Mouse (Mus musculus): ENCODE data around the gene Tmc6. TPM values are rescaled to one million over a fixed set of nuclear protein-coding genes. Genes with fewer than 3 reads are reported as not detected.

Gene Tmc6
- 284 TPM for total RNA-seq (2023)

DNA sequence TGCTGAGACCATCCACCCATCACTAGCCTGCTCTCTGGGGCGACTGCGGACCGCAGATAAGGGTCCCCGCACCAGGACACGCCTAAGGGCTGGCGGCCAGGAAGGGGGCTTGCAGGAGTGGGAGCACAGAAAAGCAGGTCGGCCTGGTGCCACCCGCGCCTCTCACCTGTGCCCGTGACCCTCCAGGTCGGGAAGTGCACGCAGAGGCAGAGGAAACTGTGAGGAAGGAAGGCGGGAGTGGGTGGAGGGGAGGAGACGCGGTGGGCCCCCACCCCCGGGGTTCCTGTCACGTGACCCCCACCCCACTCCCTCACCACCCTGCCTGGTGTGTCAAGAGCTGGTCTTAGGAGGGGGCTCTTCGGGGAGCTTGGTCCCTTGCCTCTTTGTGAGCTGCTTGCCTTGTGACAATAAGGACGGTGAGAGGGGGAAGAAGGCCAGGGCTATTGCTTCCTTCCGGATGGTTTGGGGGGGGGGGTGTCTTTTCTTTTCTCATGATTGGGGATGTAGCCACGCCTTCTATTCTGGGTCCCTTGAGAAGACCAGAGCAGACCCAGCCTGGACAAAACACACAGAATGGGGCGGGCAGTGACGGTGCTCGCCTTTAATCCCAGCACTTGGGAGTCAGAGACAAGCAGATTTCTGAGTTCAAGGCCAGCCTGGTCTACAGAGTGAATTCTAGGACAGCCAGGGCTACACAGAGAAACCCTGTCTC lies at the start of gene Tmc6, which contains the start of gene Tmc8:
TSS of gene Tmc6 (minus strand) at position 206 of the 712 bp plus-strand sequence.
TSS of gene Tmc8 (plus strand) at position 84 of the 712 bp plus-strand sequence.

DNA sequence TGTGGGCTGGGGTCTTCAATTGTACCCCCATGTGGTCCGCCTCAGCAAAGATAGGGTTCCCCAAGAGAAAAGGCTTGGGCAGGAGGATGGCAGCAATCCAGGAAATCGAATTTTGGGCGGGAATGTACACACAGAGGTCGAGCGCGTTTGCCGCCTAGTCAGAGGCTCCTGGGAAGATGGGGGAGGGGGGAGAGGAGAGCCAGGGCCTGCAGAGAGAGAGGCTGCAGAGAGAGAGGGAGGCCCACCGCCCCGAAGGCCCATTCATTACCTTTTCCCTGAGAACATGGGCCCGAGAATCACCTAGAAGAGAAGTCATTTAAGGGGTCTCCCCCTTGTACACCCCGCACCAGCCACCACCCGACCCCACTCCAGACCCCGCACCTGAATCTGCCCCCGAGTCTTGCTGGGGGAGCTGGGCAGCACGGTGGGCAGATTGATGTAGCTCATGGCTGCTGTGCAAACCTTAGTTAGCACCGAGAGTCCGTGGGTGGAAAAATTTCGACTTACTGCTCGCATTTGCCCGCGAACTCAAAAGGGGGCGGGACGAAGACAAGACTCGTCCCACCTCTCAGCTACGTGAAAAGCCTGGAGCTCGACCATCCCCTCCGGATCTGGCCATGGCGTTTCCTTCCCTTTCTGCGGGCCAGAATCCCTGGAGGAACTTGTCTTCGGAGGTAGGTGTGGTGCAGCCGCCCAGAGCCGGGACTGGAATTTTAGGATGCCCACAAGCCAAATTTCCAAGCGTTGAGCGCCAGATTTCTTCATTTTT lies 43.5 kb upstream of the Tmc6 start, which contains the start of the genes Afmid and Tk1:
TSS of gene Afmid (plus strand) at position 592 of the 769 bp plus-strand sequence.
TSS of gene Tk1 (minus strand) at position 760 of the 769 bp plus-strand sequence.

GRCm38 (mm10) chr11:117809407-117810311 lies 27.7 kb upstream of the Tmc6 start, which contains the start of the genes Gm20708 and Syngr2:
Gene Gm20708, plus strand, starts transcription at chr11:117809668.
Gene Syngr2, plus strand, starts transcription at chr11:117809668.

DNA sequence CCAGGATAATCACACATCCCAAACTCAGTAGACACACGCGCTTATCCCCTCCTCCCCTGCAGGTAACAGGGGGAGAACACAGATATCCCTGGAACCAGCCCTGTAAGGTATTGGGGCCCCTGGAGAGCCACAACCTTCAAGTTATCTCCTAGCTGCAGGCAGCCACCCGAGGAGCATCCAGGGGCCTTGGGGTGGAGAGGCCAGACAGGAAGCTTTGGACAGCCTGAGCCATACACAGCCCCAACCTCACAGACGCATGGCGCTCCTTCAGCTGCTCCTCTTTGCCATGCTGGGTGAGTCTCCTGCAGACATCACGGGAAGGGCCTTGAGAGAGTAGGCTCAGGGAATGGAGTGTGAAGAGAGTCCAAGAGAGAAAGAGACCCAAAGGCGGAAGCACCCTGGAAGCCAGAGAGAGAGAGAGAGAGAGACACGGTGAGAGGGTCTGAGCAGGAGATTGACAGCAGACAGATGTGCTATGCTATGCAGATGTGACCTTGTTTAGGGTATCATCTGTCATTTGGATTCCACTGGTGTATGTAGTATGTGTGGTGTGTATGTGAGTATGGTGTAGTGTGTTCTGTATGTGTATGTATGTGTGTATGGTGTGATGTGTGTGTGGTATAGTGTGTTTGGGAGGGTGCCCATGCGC lies 15.6 kb upstream of the Tmc6 start, which contains the start of gene 6030468B19Rik:
TSS of gene 6030468B19Rik (plus strand) at position 150 of the 649 bp plus-strand sequence.

Other genes starting within 250 kb of the Tmc6 start
- 90.6 TPM for gene Tnrc6c, start 127.9 kb downstream of the Tmc6 start, total RNA-seq (2023)
- 102 TPM for gene Tmc8, start 122 bp downstream of the Tmc6 start, total RNA-seq (2023)
- gene 6030468B19Rik, start 15.5 kb upstream of the Tmc6 start, total RNA-seq (2023) = not detected
- 5.6 TPM for gene Gm20708, start 27.5 kb upstream of the Tmc6 start, total RNA-seq (2023)
- 50.9 TPM for gene Syngr2, start 27.5 kb upstream of the Tmc6 start, total RNA-seq (2023)
- gene Afmid, start 43.7 kb upstream of the Tmc6 start, total RNA-seq (2023) = 14.7 TPM
- gene Tk1, start 43.9 kb upstream of the Tmc6 start, total RNA-seq (2023) = 3.4 TPM
- gene Birc5, start 67.1 kb upstream of the Tmc6 start, total RNA-seq (2023) = 1.7 TPM
- not detected for gene Tmem235, start 78.6 kb upstream of the Tmc6 start, total RNA-seq (2023)
- gene Tha1, start 91.3 kb upstream of the Tmc6 start, total RNA-seq (2023) = 10.0 TPM
- 78.8 TPM for gene Socs3, start 187.8 kb upstream of the Tmc6 start, total RNA-seq (2023)
- gene Pgs1, start 204.1 kb upstream of the Tmc6 start, total RNA-seq (2023) = 57.4 TPM